Mouse (Mus musculus): ENCODE measurements around the gene Mtm1.

Gene Mtm1

GRCm38 (mm10) chrX:71210467-71210866 lies at the start of gene Mtm1:
Gene Mtm1, plus strand, starts transcription at chrX:71210767.
- DNase-seq (ENCODE audit: low spot score in 2 of 2), result no peak

GRCm38 (mm10) chrX:71181526-71181925 lies 29.0 kb upstream of the Mtm1 start:
- DNase-seq (ENCODE audit: low spot score in 2 of 2), result no peak

GRCm38 (mm10) chrX:71183671-71184070 lies 26.9 kb upstream of the Mtm1 start:
- no peak for DNase-seq (ENCODE audit: low spot score in 2 of 2)

GRCm38 (mm10) chrX:71186396-71186795 lies 24.2 kb upstream of the Mtm1 start:
- DNase-seq (ENCODE audit: low spot score in 2 of 2), result no peak

GRCm38 (mm10) chrX:71204776-71205175 lies 5.8 kb upstream of the Mtm1 start:
- no peak for DNase-seq (ENCODE audit: low spot score in 2 of 2)

GRCm38 (mm10) chrX:71205821-71206542 lies 4.6 kb upstream of the Mtm1 start:
- DNase-seq (ENCODE audit: low spot score in 2 of 2), result no peak

GRCm38 (mm10) chrX:71206595-71206994 lies 4.0 kb upstream of the Mtm1 start:
- DNase-seq (ENCODE audit: low spot score in 2 of 2), result no peak

GRCm38 (mm10) chrX:71212911-71213310 lies 2.3 kb downstream of the Mtm1 start:
- DNase-seq (ENCODE audit: low spot score in 2 of 2), result no peak

GRCm38 (mm10) chrX:71214441-71215112 lies 4.0 kb downstream of the Mtm1 start:
- DNase-seq (ENCODE audit: low spot score in 2 of 2), result peak; percentile 81 to 87

GRCm38 (mm10) chrX:71215113-71215708 lies 4.6 kb downstream of the Mtm1 start:
- peak; percentile 16 to 22 for DNase-seq (ENCODE audit: low spot score in 2 of 2)

- DNase-seq (ENCODE audit: low spot score in 2 of 2), result no peak
Observed at GRCm38 (mm10) chrX:71216879-71217278, 6.3 kb downstream of the Mtm1 start.

- no peak for DNase-seq (ENCODE audit: low spot score in 2 of 2)
Observed at GRCm38 (mm10) chrX:71218853-71219252, 8.3 kb downstream of the Mtm1 start.

- no peak for DNase-seq (ENCODE audit: low spot score in 2 of 2)
Observed at GRCm38 (mm10) chrX:71220896-71221295, 10.3 kb downstream of the Mtm1 start.

- no peak for DNase-seq (ENCODE audit: low spot score in 2 of 2)
Observed at GRCm38 (mm10) chrX:71222648-71223408, 12.3 kb downstream of the Mtm1 start.

GRCm38 (mm10) chrX:71226881-71227280 lies 16.3 kb downstream of the Mtm1 start:
- no peak for DNase-seq (ENCODE audit: low spot score in 2 of 2)

- no peak for DNase-seq (ENCODE audit: low spot score in 2 of 2)
Observed at GRCm38 (mm10) chrX:71228200-71228599, 17.6 kb downstream of the Mtm1 start.

- DNase-seq (ENCODE audit: low spot score in 2 of 2), result no peak
Observed at GRCm38 (mm10) chrX:71230847-71231246, 20.3 kb downstream of the Mtm1 start.

GRCm38 (mm10) chrX:71256422-71256821 lies 45.9 kb downstream of the Mtm1 start:
- no peak for DNase-seq (ENCODE audit: low spot score in 2 of 2)

GRCm38 (mm10) chrX:71260857-71261256 lies 50.3 kb downstream of the Mtm1 start:
- DNase-seq (ENCODE audit: low spot score in 2 of 2), result peak in 1 of 2 experiments; percentile 0

GRCm38 (mm10) chrX:71264316-71264715 lies 53.7 kb downstream of the Mtm1 start:
- no peak for DNase-seq (ENCODE audit: low spot score in 2 of 2)

- no peak for DNase-seq (ENCODE audit: low spot score in 2 of 2)
Observed at GRCm38 (mm10) chrX:71268972-71269371, 58.4 kb downstream of the Mtm1 start.

- no peak for DNase-seq (ENCODE audit: low spot score in 2 of 2)
Observed at GRCm38 (mm10) chrX:71274150-71274549, 63.6 kb downstream of the Mtm1 start.
